Mouse (Mus musculus) A20 (cell line): ENCODE measurements around the gene Rpl38.

Experiments used
- DNase-seq: peaks from one replicate; pipeline ENCODE4 v3.0.0-alpha.2; 2011; ENCODE audit warnings: low read depth, low spot score

The Rpl38 gene

GRCm38 (mm10) chr11:114668301-114668710 lies at the start of gene Rpl38:
Gene Rpl38 (plus strand): TSS chr11:114668524.
- DNase-seq: peak; percentile 95

GRCm38 (mm10) chr11:114618697-114619417 lies 49.5 kb upstream of the Rpl38 start:
- DNase-seq: no peak

GRCm38 (mm10) chr11:114626071-114626690 lies 42.1 kb upstream of the Rpl38 start:
- DNase-seq: no peak

GRCm38 (mm10) chr11:114627036-114627435 lies 41.3 kb upstream of the Rpl38 start:
- no peak for DNase-seq

GRCm38 (mm10) chr11:114628032-114628431 lies 40.3 kb upstream of the Rpl38 start:
- DNase-seq: peak; percentile 42

- no peak for DNase-seq
Measured at GRCm38 (mm10) chr11:114630044-114630443, 38.3 kb upstream of the Rpl38 start.

GRCm38 (mm10) chr11:114632266-114632665 lies 36.1 kb upstream of the Rpl38 start:
- DNase-seq: no peak

GRCm38 (mm10) chr11:114636292-114636691 lies 32.0 kb upstream of the Rpl38 start:
- peak; percentile 73 for DNase-seq

GRCm38 (mm10) chr11:114636727-114637505 lies 31.4 kb upstream of the Rpl38 start:
- DNase-seq: no peak

- DNase-seq: no peak
Measured at GRCm38 (mm10) chr11:114638647-114639290, 29.6 kb upstream of the Rpl38 start.

- DNase-seq: no peak
Measured at GRCm38 (mm10) chr11:114639681-114640103, 28.6 kb upstream of the Rpl38 start.

GRCm38 (mm10) chr11:114640658-114641057 lies 27.7 kb upstream of the Rpl38 start:
- DNase-seq: no peak

- DNase-seq: no peak
Measured at GRCm38 (mm10) chr11:114641136-114641535, 27.2 kb upstream of the Rpl38 start.

- no peak for DNase-seq
Measured at GRCm38 (mm10) chr11:114642184-114642583, 26.1 kb upstream of the Rpl38 start.

- no peak for DNase-seq
Measured at GRCm38 (mm10) chr11:114642926-114643325, 25.4 kb upstream of the Rpl38 start.

- no peak for DNase-seq
Measured at GRCm38 (mm10) chr11:114644122-114644521, 24.2 kb upstream of the Rpl38 start.

GRCm38 (mm10) chr11:114649510-114649909 lies 18.8 kb upstream of the Rpl38 start:
- DNase-seq: no peak

GRCm38 (mm10) chr11:114652531-114652930 lies 15.8 kb upstream of the Rpl38 start:
- no peak for DNase-seq

- no peak for DNase-seq
Measured at GRCm38 (mm10) chr11:114653664-114654063, 14.7 kb upstream of the Rpl38 start.

GRCm38 (mm10) chr11:114654552-114654951 lies 13.8 kb upstream of the Rpl38 start:
- no peak for DNase-seq

GRCm38 (mm10) chr11:114655350-114656008 lies 12.8 kb upstream of the Rpl38 start:
- no peak for DNase-seq
